Mouse (Mus musculus): ENCODE results near the gene Atp1a1. TPM values are rescaled to one million over a fixed set of nuclear protein-coding genes. Genes with fewer than 3 reads are reported as not detected.
A peak's percentile ranks its signal among the peaks of the same experiment; 100 is the strongest.

The Atp1a1 gene
- polyA plus RNA-seq, 2 experiments from 2014 or later: 8.7 to 9.2 TPM

GRCm38 (mm10) chr3:101592281-101593265 is 11.9 kb downstream of the Atp1a1 start:
- no peak for ATAC-seq

DNA sequence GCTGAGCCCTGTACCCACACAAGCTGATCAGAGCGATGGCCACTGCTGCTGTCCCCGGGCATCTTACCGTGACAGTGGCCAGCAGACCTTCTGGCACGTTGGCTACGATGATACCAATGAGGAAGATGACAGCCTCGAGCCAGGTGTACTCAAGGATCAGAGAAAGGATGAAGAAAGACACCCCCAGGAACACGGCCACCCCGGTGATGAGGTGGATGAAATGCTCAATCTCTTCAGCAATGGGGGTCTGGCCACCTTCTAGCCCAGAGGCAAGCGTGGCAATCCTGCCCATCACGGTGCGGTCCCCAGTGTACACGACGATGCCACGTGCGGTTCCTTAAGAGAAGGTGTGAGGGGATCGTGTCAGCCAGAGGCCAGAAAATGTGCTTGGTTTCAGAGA is 14.1 kb downstream of the Atp1a1 start:
- ATAC-seq: no peak

- no peak for ATAC-seq
These were observed 16.2 kb downstream of the Atp1a1 start for GRCm38 (mm10) chr3:101588299-101588698.

DNA sequence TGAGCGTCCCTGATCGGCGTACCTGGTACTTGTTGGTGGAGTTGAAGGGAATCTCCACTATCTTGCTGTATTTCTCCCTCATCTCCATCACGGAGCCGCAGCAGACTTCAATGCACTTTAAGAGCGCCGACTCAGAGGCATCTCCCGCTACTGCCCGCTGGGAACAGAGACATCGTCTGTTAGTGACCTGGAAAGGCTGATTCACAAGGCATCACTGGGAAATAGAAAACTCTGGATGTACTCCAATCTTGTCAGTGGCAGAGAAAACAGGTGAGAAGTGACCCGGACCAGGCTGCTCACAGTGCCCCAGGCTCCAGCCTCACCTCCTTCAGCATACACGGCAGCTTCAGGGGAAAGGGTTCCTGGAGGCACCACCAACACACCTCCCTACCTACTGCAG is 17.7 kb downstream of the Atp1a1 start:
- no peak for ATAC-seq

GRCm38 (mm10) chr3:101578072-101578471 is 26.4 kb downstream of the Atp1a1 start:
- no peak for ATAC-seq

DNA sequence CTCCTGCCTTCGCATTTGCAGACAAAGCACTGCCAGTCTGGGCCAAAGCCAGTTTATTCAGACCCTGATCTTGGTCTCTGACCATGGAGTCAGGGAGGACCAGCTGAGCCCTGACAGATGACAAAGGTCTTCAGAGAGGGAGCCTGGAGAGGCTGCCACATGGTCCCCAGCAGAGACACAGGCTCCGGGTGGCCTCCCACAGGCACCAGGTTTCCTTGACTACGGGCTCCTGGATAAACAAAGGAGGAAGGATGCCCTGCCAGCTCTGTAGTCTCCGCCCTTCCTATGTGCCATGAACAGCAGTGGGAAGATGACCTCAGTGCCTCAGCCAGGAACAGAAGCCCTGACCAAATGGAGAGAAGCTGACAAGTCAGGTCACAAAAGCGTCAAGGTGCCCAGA is 27.1 kb downstream of the Atp1a1 start:
- ATAC-seq: no peak

DNA sequence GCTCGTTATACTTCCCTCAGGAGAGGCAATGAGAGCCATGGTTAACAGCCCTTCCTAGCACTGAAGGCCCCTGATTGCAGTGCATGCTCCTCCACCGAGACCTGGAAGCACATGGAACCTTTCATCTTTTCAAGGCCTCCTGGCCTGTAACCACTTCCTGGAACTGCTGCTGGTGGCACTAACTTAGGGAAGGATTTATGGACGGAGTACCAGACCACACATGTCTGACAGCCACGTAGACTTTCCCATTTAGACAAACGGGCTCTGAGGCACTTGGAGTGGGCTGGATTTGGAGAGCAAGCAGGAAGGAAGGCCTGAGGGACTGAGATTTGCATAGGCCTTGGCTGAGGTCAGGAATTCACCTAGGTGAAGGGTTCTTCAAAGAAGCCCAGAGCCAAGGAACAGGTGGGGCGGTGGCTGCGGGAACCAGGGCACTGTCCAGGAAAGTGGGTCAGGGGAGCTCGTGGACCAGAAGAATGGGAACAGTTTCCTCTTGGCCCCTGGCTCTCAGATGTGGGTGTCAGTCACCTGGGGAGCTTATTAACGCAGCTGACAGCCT is 28.9 kb downstream of the Atp1a1 start:
- ATAC-seq: no peak

- no peak for ATAC-seq
These were observed 29.9 kb downstream of the Atp1a1 start for GRCm38 (mm10) chr3:101574463-101575193.

DNA sequence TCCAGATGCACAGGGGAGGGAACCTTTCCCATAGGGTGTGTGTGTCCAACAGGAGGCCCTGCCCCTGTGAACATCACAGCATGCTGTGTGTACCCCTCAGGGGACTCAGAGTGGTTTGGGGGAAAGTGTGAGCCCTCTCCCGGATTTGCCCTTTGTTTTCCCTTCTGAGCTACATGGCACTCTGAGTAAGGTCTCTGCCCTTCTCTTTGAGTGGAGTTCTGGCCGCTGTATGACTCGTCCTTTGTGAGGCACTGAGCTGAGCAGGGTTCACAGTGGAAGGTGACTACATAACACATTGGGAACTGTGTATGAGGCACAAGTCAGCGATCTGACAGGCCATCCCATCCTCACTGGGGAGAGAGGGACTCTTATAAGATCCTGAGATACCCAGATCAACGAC is 31.5 kb downstream of the Atp1a1 start:
- ATAC-seq: no peak

DNA sequence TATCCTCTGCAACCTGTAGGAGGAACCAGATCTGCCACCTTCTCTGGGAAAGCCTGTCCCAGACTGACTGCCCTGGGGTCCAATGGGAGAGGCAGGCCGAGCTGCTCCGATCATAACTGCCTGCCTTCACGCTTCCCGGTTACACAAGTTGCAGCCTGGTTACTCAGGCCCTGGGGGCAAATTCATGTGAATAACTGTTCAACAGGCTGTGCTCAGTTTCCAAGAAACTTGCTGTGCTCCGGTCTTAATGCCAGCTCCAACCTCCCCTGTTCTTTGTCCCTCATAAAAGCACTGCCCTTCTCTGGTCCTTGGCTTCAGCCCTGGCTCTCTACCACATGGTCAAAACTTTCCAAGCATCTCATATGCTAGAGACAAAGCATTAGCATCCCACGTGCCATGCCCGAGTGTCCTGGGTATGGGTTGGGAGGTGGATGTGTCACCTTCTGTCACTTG is 32.3 kb downstream of the Atp1a1 start:
- ATAC-seq: no peak

GRCm38 (mm10) chr3:101571515-101572130 is 32.9 kb downstream of the Atp1a1 start:
- no peak for ATAC-seq

DNA sequence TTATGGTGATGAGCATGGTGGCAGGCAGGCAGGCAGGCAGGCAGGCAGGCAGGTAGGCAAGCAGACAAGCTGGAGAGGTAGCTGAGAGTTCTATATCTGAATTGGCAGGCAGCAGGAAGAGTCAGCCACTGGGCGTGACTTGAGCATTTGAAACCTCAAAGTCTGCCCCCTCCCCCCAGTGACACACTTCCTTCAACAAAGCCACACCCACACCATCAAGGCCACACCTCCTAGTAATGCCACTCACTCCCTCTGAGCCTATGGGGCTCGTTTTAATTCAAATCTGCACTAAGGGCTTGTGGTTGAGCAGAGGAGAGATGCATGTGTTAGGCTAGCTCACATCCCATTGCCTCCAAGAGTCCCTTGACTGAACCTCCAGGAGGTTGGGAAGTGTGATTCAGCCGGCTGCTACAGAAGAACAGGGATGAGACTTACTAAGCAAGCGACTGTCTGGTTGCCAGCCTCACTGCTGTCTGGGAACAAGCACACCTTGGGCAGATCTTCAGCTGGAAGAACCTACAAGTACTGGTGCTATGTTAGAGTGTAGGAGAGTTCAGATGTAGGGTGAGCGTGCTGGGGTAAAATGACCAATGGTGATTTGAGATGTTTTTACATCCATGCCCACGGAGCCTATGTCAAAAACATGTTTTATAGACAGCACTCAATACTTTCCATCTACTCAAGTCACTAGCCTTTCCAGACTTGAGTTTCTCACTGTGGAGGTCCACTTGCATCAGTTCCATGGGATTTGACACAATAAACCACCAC is 33.6 kb downstream of the Atp1a1 start:
- ATAC-seq: peak; percentile 54

GRCm38 (mm10) chr3:101570246-101570645 is 34.2 kb downstream of the Atp1a1 start:
- no peak for ATAC-seq

GRCm38 (mm10) chr3:101568627-101569026 is 35.9 kb downstream of the Atp1a1 start:
- no peak for ATAC-seq

- ATAC-seq: no peak
These were observed 40.5 kb downstream of the Atp1a1 start for GRCm38 (mm10) chr3:101564011-101564410.

DNA sequence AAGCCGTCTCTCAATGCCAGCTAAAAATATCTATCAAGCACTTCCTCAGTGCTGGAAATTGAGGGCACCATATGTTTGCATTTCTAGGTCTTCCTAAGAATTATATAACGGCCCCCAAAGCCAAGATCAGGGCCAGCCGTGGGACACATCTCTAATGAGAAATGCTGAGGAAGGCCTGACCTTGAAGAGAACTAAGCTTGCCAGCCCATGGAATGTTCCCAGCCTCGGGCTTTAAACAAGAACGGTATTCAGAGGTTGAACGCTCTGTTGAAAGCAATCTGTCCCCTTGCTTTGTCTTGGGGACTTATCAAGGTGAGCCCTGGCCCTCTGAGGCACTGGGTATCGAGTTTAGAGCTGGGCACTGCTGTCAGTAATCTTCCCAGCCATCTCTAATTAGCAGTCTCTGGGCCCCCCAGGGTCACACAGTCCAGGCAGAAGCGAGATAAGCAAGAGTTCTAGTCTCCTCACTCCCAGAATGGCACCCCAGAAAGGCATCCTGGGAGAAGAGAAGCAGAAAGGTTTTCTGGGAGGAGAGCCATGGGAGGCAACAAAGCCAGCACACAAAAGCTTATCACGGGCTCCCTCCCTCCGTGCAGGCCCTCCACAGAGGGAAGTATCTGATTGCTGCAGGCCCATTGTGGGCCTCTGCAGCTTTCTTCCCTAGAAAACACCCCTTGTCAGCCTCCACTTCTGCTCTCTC is 41.8 kb downstream of the Atp1a1 start:
- no peak for ATAC-seq

GRCm38 (mm10) chr3:101561948-101562347 is 42.5 kb downstream of the Atp1a1 start:
- ATAC-seq: no peak

GRCm38 (mm10) chr3:101560841-101561522 is 43.5 kb downstream of the Atp1a1 start:
- no peak for ATAC-seq

DNA sequence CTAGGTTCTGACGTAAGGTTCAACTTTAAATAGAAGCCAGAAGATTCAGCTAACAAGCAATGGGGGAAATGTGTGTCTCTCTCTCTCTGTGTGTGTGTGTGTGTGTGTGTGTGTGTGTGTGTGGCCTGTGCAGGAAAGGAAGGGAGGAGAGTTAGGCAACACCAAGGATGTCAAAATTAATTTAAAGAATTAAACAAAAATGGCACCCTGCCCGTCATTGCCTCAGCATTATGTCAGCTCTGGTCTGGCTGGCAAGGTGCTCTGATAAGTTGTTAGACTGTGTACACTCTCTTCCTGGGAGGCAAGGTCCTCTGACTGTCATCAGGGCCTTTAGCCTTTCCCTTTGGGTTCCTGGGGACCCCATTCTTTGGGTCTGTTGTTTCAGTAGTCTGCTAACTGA is 47.8 kb downstream of the Atp1a1 start:
- no peak for ATAC-seq
